Mouse (Mus musculus): ENCODE measurements at regions not wholly inside any gene's neighbourhood (a gene's known extent, or its start where the extent isn't known, plus 50 kb on each side); places are given as distances from the start of the nearest gene placed in this dataset.
"Not testable (repeated sequence)": the region's sequence is repeated elsewhere in the genome, so short reads cannot be mapped to it uniquely, and the experiment has no call there.

- DNase-seq (ENCODE audit: extremely low read depth, low read depth, low spot score), result peak; percentile 82
Measured at GRCm38 (mm10) chrY:4150031-4150430, 378.6 kb downstream of the Gm3376 start.

DNA sequence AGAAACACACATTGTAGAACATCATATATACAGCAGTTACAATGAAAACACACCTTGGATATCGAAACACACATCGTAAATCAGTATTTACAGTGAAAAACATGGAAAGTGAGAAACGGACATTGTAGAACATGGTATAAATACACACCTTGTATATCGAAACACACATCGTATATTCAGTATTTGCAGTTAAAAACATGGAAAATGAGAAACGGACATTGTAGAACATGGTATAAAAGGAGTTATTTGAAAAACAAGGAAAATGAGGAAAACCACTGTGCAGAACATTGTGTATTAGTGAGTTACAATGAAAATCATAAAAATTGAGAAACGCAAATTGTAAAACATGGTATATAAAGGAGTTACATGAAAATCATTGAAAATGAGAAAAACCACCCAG lies 379.2 kb downstream of the Gm3376 start:
- not testable (repeated sequence) for DNase-seq (ENCODE audit: extremely low read depth, low read depth, low spot score)

DNA sequence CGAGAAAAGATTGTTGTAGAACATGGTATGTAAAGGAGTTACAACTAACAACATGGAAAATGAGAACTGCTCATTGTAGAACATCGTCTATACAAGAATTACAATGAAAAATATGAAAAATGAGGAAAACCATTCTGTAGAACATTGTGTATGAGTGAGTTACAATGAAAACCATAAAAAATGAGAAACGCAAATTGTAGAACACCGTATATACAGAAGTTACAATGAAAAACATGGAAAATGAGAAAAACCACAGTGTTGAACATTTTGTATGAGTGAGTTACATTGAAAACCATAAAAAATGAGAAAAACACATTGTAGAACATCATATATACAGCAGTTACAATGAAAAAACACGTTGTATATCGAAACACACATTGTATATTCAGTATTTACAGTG lies 381.5 kb downstream of the Gm3376 start:
- not testable (repeated sequence) for DNase-seq (ENCODE audit: extremely low read depth, low read depth, low spot score)

GRCm38 (mm10) chrY:4160371-4160770 lies 388.9 kb downstream of the Gm3376 start:
- DNase-seq (ENCODE audit: extremely low read depth, low read depth, low spot score), result no peak
